Mouse (Mus musculus) forebrain, embryonic 15.5 days (tissue): ENCODE data around the gene Zdhhc19. TPM values are rescaled to one million over a fixed set of nuclear protein-coding genes. Genes with fewer than 3 reads are reported as not detected.

Source experiments
- ATAC-seq: fragments of 200-750 bp; cut with Nextera tagmentation; replicated peaks from 2 replicates; pipeline ENCODE4 v1.8.0; 2017; ENCODE audit warnings: mild to moderate bottlenecking, moderate TSS enrichment, moderate library complexity
- H3K27ac ChIP-seq: fragments of 300-500 bp; sonication (generic); replicated peaks from 2 replicates; pipeline ENCODE4 v1.5.1; 2015; ENCODE audit warnings: mild to moderate bottlenecking, inconsistent platforms
- H3K27me3 ChIP-seq: fragments of 300-500 bp; sonication (generic); 2 replicates; pipeline ENCODE4 v1.6.1; 2015; ENCODE audit warnings: inconsistent platforms
- H3K36me3 ChIP-seq: fragments of 300-500 bp; sonication (generic); 2 replicates; pipeline ENCODE4 v1.6.1; 2015; ENCODE audit warnings: mild to moderate bottlenecking, inconsistent platforms
- H3K4me1 ChIP-seq: fragments of 300-500 bp; sonication (generic); 2 replicates; pipeline ENCODE4 v1.6.1; 2015; ENCODE audit warnings: inconsistent platforms
- H3K4me2 ChIP-seq: fragments of 300-500 bp; sonication (generic); replicated peaks from 2 replicates; pipeline ENCODE4 v1.6.1; 2015; ENCODE audit warnings: mild to moderate bottlenecking, inconsistent platforms
- H3K4me3 ChIP-seq: fragments of 300-500 bp; sonication (generic); 2 replicates; pipeline ENCODE4 v1.5.1; 2015; ENCODE audit warnings: mild to moderate bottlenecking, inconsistent platforms
- H3K9ac ChIP-seq: fragments of 300-500 bp; sonication (generic); replicated peaks from 2 replicates; pipeline ENCODE4 v1.6.1; 2015; ENCODE audit warnings: mild to moderate bottlenecking, inconsistent platforms
- H3K9me3 ChIP-seq: fragments of 300-500 bp; sonication (generic); 2 replicates; pipeline ENCODE4 v1.6.1; 2016; ENCODE audit warnings: inconsistent platforms
- WGBS: fragments of 180-500 bp; shearing (Covaris S2); methylation state at CpG from one replicate; pipeline ENCODE4 v1.1.7; 2015; ENCODE audit warnings: mixed read lengths; 5-methylcytosine and 5-hydroxymethylcytosine counted together
- polyA plus RNA-seq: library from polyadenylated mRNA; unstranded; fragments of >200 nt; fragmentation: Nextera tagmentation; extraction: Ambion mirVana; gene quantifications from 2 replicates; pipeline ENCODE4 v1.2.1, GENCODE M21; 2015

Gene Zdhhc19
- polyA plus RNA-seq, 1 experiment from 2014 or later: not detected

DNA sequence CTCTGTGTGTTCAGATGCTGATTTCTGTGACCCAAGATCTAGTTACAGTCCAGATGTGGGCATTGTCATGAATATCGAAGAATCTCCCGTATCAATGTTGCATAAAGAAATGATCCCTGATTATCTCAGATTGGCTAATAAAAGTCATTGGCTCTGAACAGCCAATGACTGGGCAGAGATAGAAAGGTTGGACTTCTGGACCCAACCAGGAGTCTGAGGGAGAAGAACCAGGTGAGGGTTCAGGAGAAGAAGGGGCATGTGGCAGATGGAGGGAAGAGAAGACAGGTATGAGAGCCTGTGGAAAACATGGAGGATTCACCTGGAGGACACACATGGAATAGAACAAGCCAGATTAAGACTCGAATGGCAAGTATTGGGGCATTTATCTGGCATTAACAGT lies 92.5 kb downstream of the Zdhhc19 start:
- Histone ChIP-seq H3K4me1 (no peaks in the 10 kb centered on the region), H3K4me3 (no peak overlapping the region), H3K9ac (no peak overlapping the region), H3K36me3 (no peaks in the 10 kb centered on the region), H3K4me2 (no peak overlapping the region), H3K27ac (no peak overlapping the region), H3K27me3 (no peaks in the 10 kb centered on the region), H3K9me3 (no peaks in the 10 kb centered on the region)
- ATAC-seq: no peak
- WGBS: 97% methylated on average over 3 of the region's 3 CpGs

DNA sequence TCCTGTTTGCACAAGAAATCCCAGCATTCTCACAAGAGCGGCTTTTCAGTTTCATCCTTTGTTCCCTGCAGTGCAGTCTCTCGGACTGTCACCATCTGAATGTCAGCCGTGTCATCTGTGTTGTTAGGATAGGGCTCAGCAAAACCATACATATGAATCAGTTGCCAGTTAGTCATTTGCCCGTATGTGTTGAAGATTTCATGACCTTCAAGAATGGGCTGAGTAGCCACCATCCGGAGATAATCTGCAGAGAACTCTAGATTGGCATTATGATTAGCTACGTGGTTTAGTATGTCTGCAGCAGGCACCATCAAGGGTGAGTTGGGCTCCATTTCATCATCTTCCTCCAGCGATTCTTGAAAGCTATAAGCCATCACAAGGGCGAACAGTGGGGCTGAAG lies 95.5 kb downstream of the Zdhhc19 start:
- Histone ChIP-seq H3K9ac (no peak overlapping the region), H3K36me3 (no peaks in the 10 kb centered on the region), H3K4me3 (no peak overlapping the region), H3K27ac (no peak overlapping the region), H3K4me1 (no peaks in the 10 kb centered on the region), H3K27me3 (no peaks in the 10 kb centered on the region), H3K9me3 (no peaks in the 10 kb centered on the region), H3K4me2 (no peak overlapping the region)
- WGBS: 89% methylated on average over 8 of the region's 8 CpGs
- ATAC-seq: no peak

DNA sequence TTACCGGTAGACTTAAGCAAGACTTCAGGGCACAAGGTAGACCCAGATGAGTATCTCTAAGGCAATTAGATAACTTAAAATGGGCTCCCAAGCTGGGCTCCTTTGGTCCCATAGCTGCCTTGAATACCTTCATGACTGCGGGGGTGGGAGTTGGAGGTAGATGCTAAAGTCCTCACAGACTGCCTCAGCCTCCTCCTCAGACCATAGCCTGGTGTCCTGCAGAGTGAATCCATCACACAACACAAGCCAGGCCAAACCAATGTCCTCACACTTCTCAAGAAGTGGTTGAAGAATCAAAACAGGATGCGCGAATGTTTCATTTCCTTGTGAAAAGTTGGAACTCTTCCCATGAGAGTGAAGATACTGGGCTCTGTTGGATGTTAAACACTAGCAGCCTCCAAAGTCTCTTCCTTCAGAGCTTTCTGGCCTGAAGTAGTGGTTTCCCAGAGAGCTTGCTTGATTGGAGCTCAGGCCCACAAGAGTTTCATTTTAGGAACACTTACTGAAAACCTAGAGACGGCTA lies 97.3 kb downstream of the Zdhhc19 start:
- Histone ChIP-seq H3K9ac (no peak overlapping the region), H3K36me3 (no peaks in the 10 kb centered on the region), H3K4me2 (no peak overlapping the region), H3K4me3 (no peak overlapping the region), H3K9me3 (no peaks in the 10 kb centered on the region), H3K27me3 (no peaks in the 10 kb centered on the region), H3K4me1 (no peaks in the 10 kb centered on the region), H3K27ac (no peak overlapping the region)
- ATAC-seq: no peak
- WGBS: 92% methylated on average over 5 of the region's 5 CpGs

DNA sequence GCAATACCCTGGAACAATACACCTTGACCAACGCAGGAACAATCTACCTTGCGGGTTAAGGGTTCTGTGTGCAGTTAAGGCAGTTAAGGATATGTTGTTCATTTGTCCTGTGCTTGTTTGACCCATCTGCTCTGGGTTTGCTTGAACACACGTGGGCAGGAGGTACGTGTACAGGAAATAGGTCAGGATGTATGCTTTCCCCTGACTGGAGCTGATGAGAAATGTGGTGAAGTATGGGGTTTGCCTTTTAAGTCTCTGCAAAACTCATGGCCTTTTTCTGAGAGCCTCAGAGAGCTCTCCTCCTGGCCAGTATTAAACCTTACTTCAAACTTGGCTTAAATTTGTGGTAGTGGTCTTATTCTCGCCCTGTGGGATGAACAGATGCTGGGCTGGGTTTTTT lies 97.9 kb downstream of the Zdhhc19 start:
- Histone ChIP-seq H3K9me3 (no peaks in the 10 kb centered on the region), H3K4me3 (no peak overlapping the region), H3K4me2 (no peak overlapping the region), H3K27me3 (no peaks in the 10 kb centered on the region), H3K9ac (no peak overlapping the region), H3K27ac (no peak overlapping the region), H3K4me1 (no peaks in the 10 kb centered on the region), H3K36me3 (no peaks in the 10 kb centered on the region)
- ATAC-seq: no peak
- WGBS: 80% methylated on average over 5 of the region's 5 CpGs

DNA sequence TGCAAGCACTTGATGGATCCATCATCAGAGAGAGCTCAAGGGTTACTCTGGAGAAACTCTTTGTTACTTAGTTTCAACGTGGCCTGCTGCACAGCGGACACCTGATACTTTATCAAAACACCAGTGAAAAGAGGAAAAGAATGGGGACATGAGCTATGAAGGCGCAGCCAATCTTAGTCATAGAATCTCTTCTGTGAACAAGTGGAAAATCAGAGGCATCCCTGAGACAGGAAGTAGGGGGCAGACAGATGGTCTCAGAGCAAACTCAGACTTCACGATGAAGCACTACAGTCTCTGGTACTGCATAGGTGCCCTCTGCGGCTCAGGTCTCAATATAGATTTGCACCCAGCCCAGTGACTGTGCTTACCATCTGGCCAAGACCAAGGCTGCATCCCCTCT lies 98.6 kb downstream of the Zdhhc19 start:
- no peak for ATAC-seq
- no peak overlapping the region for H3K27ac ChIP-seq
- no peaks in the 10 kb centered on the region for H3K9me3 ChIP-seq
- no peaks in the 10 kb centered on the region for H3K4me1 ChIP-seq
- H3K4me2 ChIP-seq: no peak overlapping the region
- H3K27me3 ChIP-seq: no peaks in the 10 kb centered on the region
- no peaks in the 10 kb centered on the region for H3K36me3 ChIP-seq
- no peak overlapping the region for H3K9ac ChIP-seq
- no peak overlapping the region for H3K4me3 ChIP-seq
- 81% methylated on average over 5 of the region's 5 CpGs for WGBS

DNA sequence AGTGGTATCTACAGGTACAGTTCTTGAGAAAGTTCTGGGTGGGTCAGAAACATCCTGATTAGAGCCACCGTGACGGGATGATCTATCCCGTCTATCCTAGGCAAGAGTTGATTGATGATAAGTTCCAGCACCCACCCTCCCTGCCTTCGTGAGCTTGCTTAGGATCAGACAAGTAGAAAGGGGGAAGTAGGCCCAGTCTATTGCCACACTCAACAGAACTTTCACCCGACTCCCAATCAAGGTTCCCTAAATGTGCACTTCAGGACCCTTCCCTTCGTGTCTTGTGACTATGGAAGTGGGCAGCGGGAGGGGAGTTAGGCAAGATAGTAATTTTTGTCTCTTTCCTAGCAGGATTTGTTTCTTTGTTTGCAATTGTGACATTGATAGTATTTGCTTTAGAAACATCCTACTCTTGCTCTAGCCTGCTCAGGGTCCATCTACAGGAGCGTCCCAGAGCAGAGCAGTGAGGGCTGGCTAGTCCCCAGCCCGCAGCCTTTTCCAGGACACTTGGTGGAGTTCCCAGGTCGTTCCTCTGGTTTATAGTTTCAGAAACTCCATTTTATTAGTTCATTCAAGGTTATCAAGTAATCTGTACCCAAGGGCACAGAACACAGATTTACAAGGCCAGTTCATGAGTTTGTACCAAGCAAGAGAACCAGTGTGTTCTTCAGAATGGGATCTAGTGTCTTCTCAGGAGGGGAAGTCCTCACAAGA lies 99.2 kb downstream of the Zdhhc19 start:
- Histone ChIP-seq H3K9ac (no peak overlapping the region), H3K4me2 (no peak overlapping the region), H3K4me1 (no peaks in the 10 kb centered on the region), H3K27ac (no peak overlapping the region), H3K4me3 (no peak overlapping the region), H3K27me3 (no peaks in the 10 kb centered on the region), H3K9me3 (no peaks in the 10 kb centered on the region), H3K36me3 (no peaks in the 10 kb centered on the region)
- no peak for ATAC-seq
- 86% methylated on average over 10 of the region's 10 CpGs for WGBS

DNA sequence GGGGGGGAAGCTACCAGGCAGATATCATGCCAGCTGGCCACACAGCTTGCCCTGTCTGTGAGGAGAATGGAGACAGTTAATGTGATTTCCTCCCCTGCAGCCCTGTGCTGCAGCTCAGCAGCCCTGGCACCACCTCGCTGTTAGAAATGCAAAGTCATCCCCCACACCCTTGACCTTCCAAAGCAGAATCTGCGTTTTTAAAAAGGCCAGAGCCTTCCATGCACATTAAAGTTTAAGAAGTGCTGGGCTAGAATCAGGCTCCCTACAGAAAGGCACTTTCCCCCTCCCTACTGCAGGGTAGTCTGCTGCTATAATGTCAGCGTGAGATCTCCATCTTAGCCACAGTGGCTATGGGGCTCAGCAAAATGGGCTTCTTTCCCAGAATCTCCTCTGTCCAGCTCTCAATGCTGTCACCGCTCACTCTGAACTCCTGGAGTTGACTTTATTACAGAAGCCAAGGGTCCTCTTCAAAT lies 101.9 kb downstream of the Zdhhc19 start:
- no peaks in the 10 kb centered on the region for H3K27me3 ChIP-seq
- WGBS: 35% methylated on average over 4 of the region's 4 CpGs
- ATAC-seq: no peak
- H3K9ac ChIP-seq: no peak overlapping the region
- H3K4me2 ChIP-seq: no peak overlapping the region
- no peaks in the 10 kb centered on the region for H3K36me3 ChIP-seq
- no peaks in the 10 kb centered on the region for H3K4me1 ChIP-seq
- H3K27ac ChIP-seq: no peak overlapping the region
- H3K4me3 ChIP-seq: no peak overlapping the region
- no peaks in the 10 kb centered on the region for H3K9me3 ChIP-seq

DNA sequence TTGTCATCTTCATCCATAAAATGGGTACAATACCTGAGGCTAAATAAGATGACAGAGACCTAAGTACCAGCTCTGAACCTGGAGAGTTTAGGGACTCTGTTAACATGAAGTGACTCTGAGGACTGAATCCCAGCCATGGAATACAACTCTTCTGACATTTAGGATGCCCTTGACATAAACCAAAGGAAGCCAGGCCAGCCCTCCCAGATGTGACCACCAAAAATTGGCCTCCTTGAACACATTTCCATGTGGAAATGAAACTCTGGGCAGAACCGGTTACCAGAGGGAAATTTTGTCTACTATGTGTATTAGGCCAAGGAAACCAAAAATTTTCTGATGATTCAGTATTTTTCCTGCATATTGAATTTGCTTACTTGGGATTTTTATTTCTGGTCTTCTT lies 103.1 kb downstream of the Zdhhc19 start:
- Histone ChIP-seq H3K27me3 (no peaks in the 10 kb centered on the region), H3K4me3 (no peak overlapping the region), H3K4me2 (no peak overlapping the region), H3K9me3 (no peaks in the 10 kb centered on the region), H3K4me1 (no peaks in the 10 kb centered on the region), H3K9ac (no peak overlapping the region), H3K27ac (no peak overlapping the region), H3K36me3 (no peaks in the 10 kb centered on the region)
- no peak for ATAC-seq
- 97% methylated on average over 1 of the region's 1 CpGs for WGBS

DNA sequence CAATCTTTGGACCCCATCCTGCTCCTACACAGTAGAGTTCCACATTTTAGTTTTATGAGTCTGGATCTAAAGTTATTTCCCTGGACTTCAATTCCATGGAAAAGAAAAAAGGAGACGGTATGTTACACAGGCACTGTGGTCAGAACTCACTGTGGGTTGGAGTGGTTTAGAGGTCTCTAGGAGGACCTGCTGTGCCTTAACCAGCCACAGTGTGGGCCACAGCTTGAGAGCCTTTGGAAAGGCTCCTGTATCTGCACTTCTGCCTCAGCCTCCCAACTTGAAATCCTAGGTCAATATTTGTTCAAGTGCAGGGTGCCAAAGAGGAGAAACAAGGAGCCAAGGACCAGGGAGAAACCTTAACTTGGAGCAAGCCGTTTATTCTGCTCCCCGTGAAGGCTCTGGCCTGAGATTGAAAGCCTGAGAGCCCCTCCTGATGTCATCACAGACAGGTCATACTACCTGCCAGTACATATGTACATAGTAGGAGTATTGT lies 106.2 kb downstream of the Zdhhc19 start:
- no peaks in the 10 kb centered on the region for H3K9me3 ChIP-seq
- H3K36me3 ChIP-seq: no peaks in the 10 kb centered on the region
- ATAC-seq: no peak
- 87% methylated on average over 3 of the region's 3 CpGs for WGBS
- H3K27ac ChIP-seq: no peak overlapping the region
- H3K4me2 ChIP-seq: no peak overlapping the region
- H3K4me1 ChIP-seq: no peaks in the 10 kb centered on the region
- H3K9ac ChIP-seq: no peak overlapping the region
- H3K27me3 ChIP-seq: no peaks in the 10 kb centered on the region
- H3K4me3 ChIP-seq: no peak overlapping the region

DNA sequence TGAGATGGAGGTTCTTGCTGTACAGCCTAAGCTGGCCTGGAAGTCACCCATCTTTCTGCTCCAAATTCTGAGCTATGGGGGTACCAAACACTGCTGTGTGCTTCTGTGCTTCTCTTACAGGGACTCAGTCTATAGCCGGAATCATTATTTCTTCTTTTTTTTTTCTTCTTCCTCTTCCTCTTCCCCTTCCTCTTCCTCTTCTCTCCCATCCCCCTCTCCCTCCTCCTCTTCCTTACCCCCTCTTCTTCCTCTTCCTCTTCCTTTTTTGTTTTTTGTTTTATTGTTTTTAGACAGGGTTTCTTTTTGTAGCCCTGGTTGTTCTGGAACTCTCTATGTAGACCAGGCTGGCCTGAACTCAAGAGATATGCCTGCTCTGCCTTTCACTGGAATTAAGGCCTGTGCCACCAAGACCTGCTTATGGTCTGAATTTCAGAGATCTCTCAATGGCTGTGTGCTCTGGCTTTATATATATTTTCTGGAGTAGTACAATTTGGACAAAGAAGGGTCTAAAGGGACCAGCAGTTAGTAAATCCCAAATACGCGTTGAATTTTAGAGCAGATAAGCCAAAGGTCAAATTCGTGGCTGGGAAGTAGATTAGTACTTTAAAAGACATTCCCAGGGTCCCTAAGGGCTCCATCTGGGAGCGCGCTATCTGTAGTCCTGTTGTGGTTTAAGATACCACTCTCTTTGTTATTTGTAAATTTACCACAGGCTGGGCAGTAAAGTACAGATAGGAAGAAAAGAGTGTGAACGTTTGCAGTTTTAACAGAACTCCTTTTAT lies 111.7 kb downstream of the Zdhhc19 start:
- Histone ChIP-seq H3K4me2 (peak overlapping the region; percentile 66; the same call in 1 of the 2 replicates), H3K4me3 (peak overlapping the region; percentile 89), H3K36me3 (no peaks in the 10 kb centered on the region), H3K9me3 (no peaks in the 10 kb centered on the region), H3K4me1 (peaks cover 21% of the 10 kb centered on the region), H3K27ac (peak overlapping the region; percentile 96), H3K27me3 (no peaks in the 10 kb centered on the region), H3K9ac (peak overlapping the region; percentile 43; the same call in 1 of the 2 replicates)
- WGBS: 68% methylated on average over 7 of the region's 7 CpGs
- no peak for ATAC-seq

DNA sequence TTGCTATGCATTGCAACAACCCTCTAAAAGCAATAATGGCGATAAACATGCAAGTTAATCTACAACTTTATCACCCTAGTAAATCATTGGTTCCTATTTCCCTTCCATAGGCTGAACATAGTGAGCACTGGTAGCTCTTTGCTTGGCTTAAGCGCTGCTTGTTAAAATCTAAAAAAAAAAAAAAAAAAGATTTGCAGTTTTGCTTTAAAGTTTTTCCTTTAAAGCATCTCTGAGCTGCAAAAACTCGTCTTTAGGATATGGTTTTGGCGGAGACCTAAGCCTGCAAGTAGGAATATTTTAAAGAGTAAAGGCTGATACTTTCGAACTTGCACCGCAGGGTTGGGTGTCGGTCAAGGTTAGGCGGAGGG lies 112.3 kb downstream of the Zdhhc19 start:
- no peak for ATAC-seq
- 11% methylated on average over 8 of the region's 8 CpGs for WGBS

DNA sequence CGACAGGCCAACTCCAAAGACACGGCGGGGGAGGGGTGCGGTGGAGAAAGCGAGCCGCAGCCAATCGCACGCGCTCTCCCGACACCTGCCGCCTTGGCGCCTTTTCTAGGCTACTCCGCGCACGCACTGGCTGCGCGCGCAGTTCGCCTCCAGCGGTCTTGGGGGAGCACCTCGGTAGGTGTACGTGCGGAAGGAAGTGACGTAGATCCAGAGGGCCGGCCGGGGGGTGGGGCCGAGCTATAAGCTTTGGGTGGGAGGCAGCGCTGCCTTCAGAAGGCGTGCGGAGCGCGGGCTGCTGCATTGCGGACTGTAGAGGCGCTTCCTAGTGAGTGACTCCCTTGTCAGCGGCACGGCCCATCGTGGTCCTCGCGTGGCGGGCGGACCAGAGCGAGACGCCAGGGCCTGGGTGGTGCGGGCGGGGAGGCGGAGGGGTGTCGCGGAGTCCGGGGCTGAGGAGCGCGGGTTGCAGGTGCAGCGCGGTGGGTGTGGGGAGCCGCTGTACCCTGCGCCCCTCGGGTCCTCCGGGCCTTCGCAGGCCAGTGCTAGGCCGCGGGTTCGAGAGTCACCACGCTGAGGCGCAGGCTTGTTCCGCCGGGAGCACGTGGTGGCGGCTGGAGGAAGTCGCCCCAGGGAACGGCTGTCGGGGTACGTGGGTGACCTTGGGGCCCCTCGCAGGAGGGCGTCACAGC lies 112.8 kb downstream of the Zdhhc19 start, which contains the start of gene Tfrc:
Gene Tfrc, plus strand, starts transcription at position 209 of the 689 bp plus-strand sequence.
- Histone ChIP-seq H3K4me1 (peaks cover 21% of the 10 kb centered on the region), H3K4me3 (peak within 1 kb of the TSS; percentile 89), H3K4me2 (peak within 1 kb of the TSS; percentile 66), H3K9ac (peak within 1 kb of the TSS; percentile 82), H3K9me3 (no peaks in the 10 kb centered on the region), H3K27me3 (no peaks in the 10 kb centered on the region), H3K36me3 (no peaks in the 10 kb centered on the region), H3K27ac (peak within 1 kb of the TSS; percentile 96)
- 0% methylated on average over 73 of the region's 73 CpGs for WGBS
- peak; percentile 99 for ATAC-seq

More for the DNA sequence above, 112.3 kb downstream of the Zdhhc19 start:
- no peaks in the 10 kb centered on the region for H3K9me3 ChIP-seq
- H3K4me3 ChIP-seq: peak overlapping the region; percentile 89
- peaks cover 21% of the 10 kb centered on the region for H3K4me1 ChIP-seq
- H3K27me3 ChIP-seq: no peaks in the 10 kb centered on the region
- peak overlapping the region; percentile 66 for H3K4me2 ChIP-seq
- peak overlapping the region; percentile 43 for H3K9ac ChIP-seq
- peak overlapping the region; percentile 96 for H3K27ac ChIP-seq
- H3K36me3 ChIP-seq: no peaks in the 10 kb centered on the region
